Mouse (Mus musculus) MEL (cell line): ENCODE data around the gene Haghl. TPM values are rescaled to one million over a fixed set of nuclear protein-coding genes. Genes with fewer than 3 reads are reported as not detected.

ENCODE experiments used
- DNase-seq: peaks from one replicate; pipeline ENCODE4 v3.0.0; 2011; ENCODE audit warnings: low read depth, low spot score
- H3K27ac ChIP-seq: 2 replicates; pipeline ENCODE4 v1.5.1; 2012; ENCODE audit warnings: low read depth, mild to moderate bottlenecking, control low read depth, low read length, moderate library complexity; ENCODE audit not compliant: control insufficient read depth
- H3K27me3 ChIP-seq, 2 experiments: fragments of 150-350 bp in 1 of 2; sonication (generic) in 1 of 2; 2 replicates each; pipeline ENCODE4 v1.6.1; 2012; ENCODE audit warnings: low read length in 2 of 2, mild to moderate bottlenecking in 2 of 2, improper control_type of control experiment in 1 of 2, moderate library complexity in 1 of 2; ENCODE audit not compliant: insufficient read depth in 2 of 2, control insufficient read depth in 1 of 2
- H3K36me3 ChIP-seq, 2 experiments: 2 replicates each; pipeline ENCODE4 v1.6.1; 2012 to 2014; ENCODE audit warnings: low read length in 2 of 2, improper control_type of control experiment in 1 of 2, inconsistent platforms in 1 of 2, mild to moderate bottlenecking in 1 of 2; ENCODE audit not compliant: insufficient read depth in 2 of 2, control insufficient read depth in 1 of 2
- H3K4me1 ChIP-seq, 2 experiments: fragments of 150-350 bp in 1 of 2; sonication (generic) in 1 of 2; 2 replicates each; pipeline ENCODE4 v1.6.1; 2012; ENCODE audit warnings: low read length in 2 of 2, improper control_type of control experiment in 1 of 2, mild to moderate bottlenecking in 1 of 2; ENCODE audit not compliant: insufficient read depth in 2 of 2, control insufficient read depth in 1 of 2
- H3K4me3 ChIP-seq, 2 experiments: fragments of 150-350 bp in 1 of 2; sonication (generic) in 1 of 2; 2 replicates each; pipeline ENCODE4 v1.5.1; 2012; ENCODE audit warnings: low read depth in 2 of 2, low read length in 2 of 2, mild to moderate bottlenecking in 2 of 2, moderate library complexity in 2 of 2, control low read depth in 1 of 2, improper control_type of control experiment in 1 of 2; ENCODE audit not compliant: control insufficient read depth in 1 of 2, insufficient read depth in 1 of 2
- H3K79me2 ChIP-seq: 2 replicates; pipeline ENCODE4 v1.6.1; 2012; ENCODE audit warnings: mild to moderate bottlenecking, low read length, moderate library complexity; ENCODE audit not compliant: control insufficient read depth, poor library complexity, insufficient read depth
- H3K9ac ChIP-seq: 2 replicates; pipeline ENCODE4 v1.6.1; 2012; ENCODE audit warnings: low read depth, mild to moderate bottlenecking, control low read depth, low read length, moderate library complexity; ENCODE audit not compliant: control insufficient read depth, poor library complexity, severe bottlenecking
- H3K9me3 ChIP-seq: fragments of 150-350 bp; sonication (generic); replicated peaks from 2 replicates; pipeline ENCODE4 v1.6.1; 2012; ENCODE audit warnings: mild to moderate bottlenecking, low read length, improper control_type of control experiment, moderate library complexity; ENCODE audit not compliant: insufficient read depth
- BHLHE40 ChIP-seq: IDR thresholded peaks from 2 replicates; pipeline ENCODE4 v1.6.1; 2012; ENCODE audit warnings: low read depth, mild to moderate bottlenecking, inconsistent platforms, low read length, improper control_type of control experiment, borderline replicate concordance
- CHD2 ChIP-seq: IDR thresholded peaks from 2 replicates; pipeline ENCODE4 v1.6.1; 2011; ENCODE audit warnings: low read length, improper control_type of control experiment
- EP300 ChIP-seq, 2 experiments: IDR thresholded peaks; 2 replicates each; pipeline ENCODE4 v1.6.1; 2011; ENCODE audit warnings: improper control_type of control experiment in 2 of 2, low read length in 2 of 2, low read depth in 1 of 2, mild to moderate bottlenecking in 1 of 2
- ETS1 ChIP-seq: IDR thresholded peaks from 2 replicates; pipeline ENCODE4 v1.6.1; 2012; ENCODE audit warnings: low read depth, mild to moderate bottlenecking, inconsistent platforms, low read length, improper control_type of control experiment, moderate library complexity
- JUND ChIP-seq: IDR thresholded peaks from 2 replicates; pipeline ENCODE4 v1.6.1; 2011; ENCODE audit warnings: low read depth, mild to moderate bottlenecking, improper control_type of control experiment, low read length
- MAFK ChIP-seq: IDR thresholded peaks from 2 replicates; pipeline ENCODE4 v1.6.1; 2011; ENCODE audit warnings: low read depth, mild to moderate bottlenecking, low read length, improper control_type of control experiment, borderline replicate concordance
- MAX ChIP-seq: IDR thresholded peaks from 2 replicates; pipeline ENCODE4 v1.6.1; 2011; ENCODE audit warnings: low read length, improper control_type of control experiment
- MEF2A ChIP-seq: IDR thresholded peaks from 2 replicates; pipeline ENCODE4 v1.6.1; 2014; ENCODE audit warnings: low read depth, mild to moderate bottlenecking, inconsistent platforms, low read length, improper control_type of control experiment; ENCODE audit not compliant: poor library complexity, insufficient replicate concordance, severe bottlenecking; ENCODE audit errors: extremely low read depth
- MXI1 ChIP-seq: IDR thresholded peaks from 2 replicates; pipeline ENCODE4 v1.6.1; 2011; ENCODE audit warnings: mild to moderate bottlenecking, low read depth, low read length, improper control_type of control experiment
- MYB ChIP-seq: IDR thresholded peaks from 2 replicates; pipeline ENCODE4 v1.6.1; 2011; ENCODE audit warnings: mild to moderate bottlenecking, low read depth, low read length, improper control_type of control experiment
- MYC ChIP-seq: IDR thresholded peaks from 2 replicates; pipeline ENCODE4 v1.6.1; 2011; ENCODE audit warnings: low read depth, mild to moderate bottlenecking, low read length, improper control_type of control experiment, moderate library complexity
- NRF1 ChIP-seq: IDR thresholded peaks from 2 replicates; pipeline ENCODE4 v1.6.1; 2014; ENCODE audit warnings: low read depth, mild to moderate bottlenecking, inconsistent platforms, low read length, improper control_type of control experiment, moderate library complexity; ENCODE audit not compliant: poor library complexity, insufficient read depth, severe bottlenecking
- POLR2A ChIP-seq, 2 experiments: IDR thresholded peaks; 2 replicates each; pipeline ENCODE4 v1.6.1; 2011 to 2012; ENCODE audit warnings: low read length in 2 of 2, mild to moderate bottlenecking in 2 of 2, control low read depth in 1 of 2, improper control_type of control experiment in 1 of 2, low read depth in 1 of 2, moderate library complexity in 1 of 2; ENCODE audit not compliant: control insufficient read depth in 1 of 2, insufficient read depth in 1 of 2, poor library complexity in 1 of 2
- POLR2AphosphoS2 ChIP-seq: IDR thresholded peaks from 2 replicates; pipeline ENCODE4 v1.6.1; 2011; ENCODE audit warnings: low read length, improper control_type of control experiment
- SIN3A ChIP-seq: IDR thresholded peaks from 2 replicates; pipeline ENCODE4 v1.6.1; 2012; ENCODE audit warnings: low read length, improper control_type of control experiment, inconsistent platforms
- SMC3 ChIP-seq: IDR thresholded peaks from 2 replicates; pipeline ENCODE4 v1.6.1; 2011; ENCODE audit warnings: low read depth, low read length, improper control_type of control experiment
- TAL1 ChIP-seq: IDR thresholded peaks from 2 replicates; pipeline ENCODE4 v1.6.1; 2012; ENCODE audit warnings: mild to moderate bottlenecking, inconsistent platforms, low read length, moderate library complexity, mixed read lengths
- TBP ChIP-seq: IDR thresholded peaks from 2 replicates; pipeline ENCODE4 v1.8.0; 2011; ENCODE audit warnings: low read depth, low read length, improper control_type of control experiment
- TCF12 ChIP-seq: IDR thresholded peaks from 2 replicates; pipeline ENCODE4 v1.6.1; 2014; ENCODE audit warnings: low read depth, mild to moderate bottlenecking, inconsistent platforms, low read length, improper control_type of control experiment, moderate library complexity
- ZKSCAN1 ChIP-seq: IDR thresholded peaks from 2 replicates; pipeline ENCODE4 v1.6.1; 2012; ENCODE audit warnings: low read depth, mild to moderate bottlenecking, inconsistent platforms, low read length, improper control_type of control experiment, moderate library complexity
- ZMIZ1 ChIP-seq: IDR thresholded peaks from 2 replicates; pipeline ENCODE4 v1.6.1; 2012; ENCODE audit warnings: low read depth, mild to moderate bottlenecking, inconsistent platforms, low read length, improper control_type of control experiment, moderate library complexity
- ZNF384 ChIP-seq: IDR thresholded peaks from 2 replicates; pipeline ENCODE4 v1.6.1; 2012; ENCODE audit warnings: low read depth, mild to moderate bottlenecking, inconsistent platforms, low read length, improper control_type of control experiment
- polyA plus RNA-seq, 2 experiments: library from polyadenylated mRNA; stranded (reverse) in 1 of 2; unstranded in 1 of 2; fragments of >175 nt in 1 of 2; fragments of >200 nt in 1 of 2; gene quantifications; 2 replicates each; pipeline versions ENCODE4 v1.2.1 to v1.2.4; 2012; ENCODE audit warnings: low replicate concordance in 2 of 2, low read depth in 1 of 2; ENCODE audit not compliant: insufficient read length in 2 of 2, insufficient read depth in 1 of 2, missing spikeins in 1 of 2
- total RNA-seq: library from RNA; depleted of rRNA; stranded (reverse); fragments of 300-350 nt; gene quantifications from 2 replicates; pipeline ENCODE4 v1.2.3, GENCODE M21; 2012

Gene Haghl
- total and polyA plus RNA-seq, 3 experiments, result 10.7 to 13.2 TPM; not detected in 1

- H3K36me3 ChIP-seq, result peaks cover 2 to 5% of the 10 kb centered on the region in 2 experiments; a peak in 3 of 4 replicates
- TF ChIP-seq POLR2A (IDR thresholded peaks at IDR 0.05; ENCODE audit: control insufficient read depth in 1 of 2, insufficient read depth in 1 of 2, low read depth in 1 of 2, low read length in 2 of 2, poor library complexity in 1 of 2), result peak in 1 of 2 experiments; percentile 37; a peak in 1 of 4 replicates
- TF ChIP-seq POLR2AphosphoS2, result no peak
- no peak for TF ChIP-seq ZKSCAN1
- no peak for TF ChIP-seq TBP
- TF ChIP-seq ZNF384, result no peak
- TF ChIP-seq CHD2, result no peak
- TF ChIP-seq SIN3A, result no peak
- no peak for TF ChIP-seq MYB
- peak within 1 kb of the TSS; percentile 66 to 91 for H3K4me3 ChIP-seq
- no peaks in the 10 kb centered on the region for H3K9me3 ChIP-seq
- H3K27ac ChIP-seq, result peak within 1 kb of the TSS; percentile 58
- no peaks in the 10 kb centered on the region for H3K27me3 ChIP-seq
- peaks cover 0 to 6% of the 10 kb centered on the region in 2 experiments; a peak in 2 of 4 replicates for H3K4me1 ChIP-seq
- peaks cover 1% of the 10 kb centered on the region for H3K79me2 ChIP-seq
- peak within 1 kb of the TSS; percentile 60 for H3K9ac ChIP-seq
- DNase-seq, result no peak
Observed at GRCm38 (mm10) chr17:25786280-25786679, 807 bp upstream of the Haghl start, which contains the start of gene Ccdc78. Gene Ccdc78 (plus strand): TSS chr17:25786580.

- no peak overlapping the region for H3K27ac ChIP-seq
- no peaks in the 10 kb centered on the region for H3K27me3 ChIP-seq
- H3K9ac ChIP-seq, result peak overlapping the region; percentile 60; the same call in 1 of the 2 replicates
- no peak overlapping the region; a peak in 1 of 4 replicates for H3K4me3 ChIP-seq
- no peak for DNase-seq
- no peak for TF ChIP-seq BHLHE40
- no peak for TF ChIP-seq MXI1
- TF ChIP-seq ZMIZ1, result no peak
- no peak for TF ChIP-seq MYB
- no peak for TF ChIP-seq SMC3
- TF ChIP-seq MEF2A, result no peak
- TF ChIP-seq ZKSCAN1, result no peak
- no peak for TF ChIP-seq JUND
- peaks cover 0 to 2% of the 10 kb centered on the region in 2 experiments; a peak in 2 of 4 replicates for H3K36me3 ChIP-seq
- no peaks in the 10 kb centered on the region for H3K9me3 ChIP-seq
- H3K79me2 ChIP-seq, result no peaks in the 10 kb centered on the region
- H3K4me1 ChIP-seq, result no peaks in the 10 kb centered on the region
Observed at GRCm38 (mm10) chr17:25783861-25784574, 1.5 kb downstream of the Haghl start.

GRCm38 (mm10) chr17:25783086-25783485 is 2.4 kb downstream of the Haghl start:
- Histone ChIP-seq H3K27ac (no peak overlapping the region), H3K79me2 (no peaks in the 10 kb centered on the region), H3K9ac (no peak overlapping the region), H3K4me1 (no peaks in the 10 kb centered on the region), H3K4me3 (no peak overlapping the region), H3K9me3 (no peaks in the 10 kb centered on the region), H3K36me3 (peaks cover 0 to 2% of the 10 kb centered on the region in 2 experiments; a peak in 2 of 4 replicates), H3K27me3 (no peaks in the 10 kb centered on the region)
- no peak for TF ChIP-seq JUND
- no peak for TF ChIP-seq SMC3
- no peak for TF ChIP-seq ZKSCAN1
- no peak for TF ChIP-seq BHLHE40
- no peak for TF ChIP-seq CHD2
- no peak for TF ChIP-seq TCF12
- TF ChIP-seq EP300 (IDR thresholded peaks at IDR 0.05; ENCODE audit: low read depth in 1 of 2, low read length in 2 of 2), result no peak
- TF ChIP-seq TAL1, result no peak
- TF ChIP-seq ETS1, result no peak
- no peak for TF ChIP-seq TBP
- no peak for TF ChIP-seq MAX
- no peak for TF ChIP-seq NRF1
- TF ChIP-seq MYC, result no peak
- TF ChIP-seq MAFK, result no peak
- no peak for DNase-seq
